Mouse (Mus musculus) small intestine, adult 2 months (tissue): ENCODE results near the gene Alg3. TPM values are rescaled to one million over a fixed set of nuclear protein-coding genes. Genes with fewer than 3 reads are reported as not detected.

ENCODE experiments used
- H3K27ac ChIP-seq: fragments of 200-500 bp; 2 replicates; pipeline ENCODE4 v1.5.1; 2012; ENCODE audit warnings: low read depth, low read length, control low read depth, inconsistent platforms; ENCODE audit not compliant: insufficient read depth
- H3K27me3 ChIP-seq: fragments of 200-500 bp; 2 replicates; pipeline ENCODE4 v1.6.1; 2012; ENCODE audit warnings: mild to moderate bottlenecking, moderate library complexity, low read length, inconsistent platforms; ENCODE audit not compliant: control insufficient read depth, insufficient read depth
- H3K36me3 ChIP-seq: fragments of 200-500 bp; 2 replicates; pipeline ENCODE4 v1.6.1; 2012; ENCODE audit warnings: mild to moderate bottlenecking, low read length, control low read depth, inconsistent platforms; ENCODE audit not compliant: control insufficient read depth, insufficient read depth
- H3K4me1 ChIP-seq: fragments of 200-500 bp; 2 replicates; pipeline ENCODE4 v1.6.1; 2012; ENCODE audit warnings: low read length, inconsistent platforms, mixed read lengths; ENCODE audit not compliant: control insufficient read depth, insufficient read depth, insufficient read length
- H3K4me3 ChIP-seq: fragments of 200-500 bp; 2 replicates; pipeline ENCODE4 v1.5.1; 2012; ENCODE audit warnings: low read depth, mild to moderate bottlenecking, control low read depth, inconsistent platforms, low read length, moderate library complexity
- CTCF ChIP-seq: fragments of 200-500 bp; IDR thresholded peaks from 2 replicates; pipeline ENCODE4 v1.5.1; 2012; ENCODE audit warnings: low read depth, mild to moderate bottlenecking, control low read depth, inconsistent platforms, low read length, moderate library complexity, mixed read lengths; ENCODE audit not compliant: insufficient replicate concordance, insufficient read length; ENCODE audit errors: extremely low read depth
- POLR2A ChIP-seq: fragments of 200-500 bp; IDR thresholded peaks from 2 replicates; pipeline ENCODE4 v1.6.1; 2012; ENCODE audit warnings: low read depth, mild to moderate bottlenecking, control low read depth, inconsistent platforms, low read length, moderate library complexity
- WGBS: fragments of 180-500 bp; shearing (Covaris S2); methylation state at CpG from one replicate; pipeline ENCODE4 v1.1.7; 2018; 5-methylcytosine and 5-hydroxymethylcytosine counted together
- polyA plus RNA-seq: library from polyadenylated mRNA; depleted of rRNA; stranded (reverse); fragments of >200 nt; gene quantifications from 2 replicates; pipeline ENCODE4 v1.2.3, GENCODE M21; 2012; rRNA removed

Gene Alg3
- 16.8 and 18.6 TPM in 2 replicates for polyA plus RNA-seq

DNA sequence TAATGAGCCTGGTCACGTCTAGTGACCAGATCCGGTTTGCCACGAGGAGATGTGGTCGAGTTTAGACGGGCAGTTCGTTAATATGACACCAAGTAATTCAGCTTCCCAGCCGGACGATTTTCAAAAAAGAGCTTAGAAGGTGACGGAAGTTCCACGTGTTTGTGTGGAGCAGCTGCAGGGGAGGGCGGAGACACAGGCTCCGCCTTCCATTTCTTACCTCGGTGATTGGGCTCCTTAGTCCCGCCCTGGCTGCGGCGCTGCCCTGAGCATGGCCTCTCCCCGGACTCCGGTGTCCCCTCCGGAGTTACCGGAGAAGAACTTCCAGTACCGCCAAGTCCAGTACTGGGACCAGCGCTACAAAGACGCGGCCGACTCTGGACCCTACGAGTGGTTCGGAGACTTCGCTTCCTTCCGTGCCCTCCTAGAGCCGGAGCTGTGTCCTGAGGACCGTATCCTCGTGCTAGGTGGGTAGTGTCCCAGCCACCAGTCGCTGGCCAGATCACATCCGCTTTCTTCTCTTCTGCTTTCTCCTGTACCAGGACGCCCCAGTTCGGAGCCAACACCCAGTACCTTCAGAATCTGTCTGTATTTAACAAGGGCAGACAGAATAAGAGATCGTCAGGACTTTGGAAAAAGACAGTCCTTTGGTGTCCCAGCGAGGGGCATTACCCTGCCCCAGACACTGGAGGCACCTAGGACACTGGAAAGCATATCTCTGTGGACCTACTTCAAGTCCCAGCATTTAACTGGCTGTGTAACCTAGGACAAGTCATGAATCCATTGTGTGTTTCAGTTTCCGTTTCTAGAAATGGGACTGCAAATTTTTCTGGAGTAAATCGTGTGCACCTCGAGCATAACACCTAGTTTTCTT is at the start of gene Alg3, which contains the start of the genes Eef1akmt4 and Gm49333:
Gene Alg3 (minus strand): TSS at position 379 of the 871 bp plus-strand sequence.
Gene Eef1akmt4 (plus strand): TSS at position 237 of the 871 bp plus-strand sequence.
Gene Gm49333 (plus strand): TSS at position 254 of the 871 bp plus-strand sequence.
- WGBS = 1% methylated on average over 41 of the region's 41 CpGs
- H3K4me1 ChIP-seq = peaks cover 2% of the 10 kb centered on the region; the same call in 1 of the 2 replicates
- H3K27me3 ChIP-seq = no peaks in the 10 kb centered on the region
- no peak for TF ChIP-seq CTCF
- TF ChIP-seq POLR2A = peak; percentile 26; the same call in 1 of the 2 replicates
- peak within 1 kb of the TSS; percentile 97 for H3K4me3 ChIP-seq
- peaks cover under 1% of the 10 kb centered on the region for H3K36me3 ChIP-seq
- peak within 1 kb of the TSS; percentile 19; the same call in 1 of the 2 replicates for H3K27ac ChIP-seq

DNA sequence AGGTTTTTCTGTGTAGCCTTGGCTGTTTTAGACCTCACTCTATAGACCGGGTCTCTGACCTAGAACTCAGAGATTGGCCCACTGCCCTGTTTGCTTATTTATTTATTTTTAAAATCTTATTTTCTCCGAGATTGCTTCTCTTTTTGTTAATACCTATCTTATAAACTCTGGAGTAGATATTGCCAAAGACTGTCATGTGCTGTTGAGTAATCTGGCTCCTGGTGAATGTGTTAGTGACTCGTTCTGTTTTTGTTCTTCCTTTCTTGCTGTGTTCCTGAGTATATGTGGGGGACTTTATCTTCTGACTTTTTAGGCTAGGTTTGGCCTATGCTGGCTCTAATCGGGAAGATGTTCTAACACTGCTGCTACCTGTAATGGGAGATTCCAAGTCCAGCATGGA is 46.1 kb upstream of the Alg3 start:
- no peaks in the 10 kb centered on the region for H3K4me1 ChIP-seq
- H3K36me3 ChIP-seq = peaks cover 71% of the 10 kb centered on the region
- H3K4me3 ChIP-seq = no peak overlapping the region
- H3K27me3 ChIP-seq = no peaks in the 10 kb centered on the region
- TF ChIP-seq POLR2A = no peak
- 83% methylated on average over 4 of the region's 4 CpGs for WGBS
- H3K27ac ChIP-seq = no peak overlapping the region

DNA sequence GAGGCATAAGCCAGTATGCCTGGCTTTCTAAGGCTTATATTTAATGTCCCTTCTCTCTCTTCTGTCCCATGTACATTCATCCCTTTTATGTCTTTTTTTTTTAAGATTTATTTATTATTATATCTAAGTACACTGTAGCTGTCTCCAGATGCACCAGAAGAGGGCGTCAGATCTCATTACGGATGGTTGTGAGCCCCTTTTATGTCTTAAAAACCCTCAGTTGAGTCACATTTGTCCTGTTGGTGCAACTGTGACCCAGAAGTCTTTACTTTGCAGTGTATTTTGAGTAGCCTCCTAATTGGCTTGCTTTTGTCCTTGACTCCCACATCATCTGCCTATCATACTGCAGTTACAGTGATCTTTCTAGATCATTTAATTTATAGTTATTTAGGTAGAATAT is 41.8 kb upstream of the Alg3 start:
- Histone ChIP-seq H3K4me3 (no peak overlapping the region), H3K27ac (no peak overlapping the region), H3K27me3 (no peaks in the 10 kb centered on the region), H3K36me3 (peaks cover 32% of the 10 kb centered on the region), H3K4me1 (no peaks in the 10 kb centered on the region)
- no peak for TF ChIP-seq CTCF
- 61% methylated on average over 2 of the region's 2 CpGs for WGBS

DNA sequence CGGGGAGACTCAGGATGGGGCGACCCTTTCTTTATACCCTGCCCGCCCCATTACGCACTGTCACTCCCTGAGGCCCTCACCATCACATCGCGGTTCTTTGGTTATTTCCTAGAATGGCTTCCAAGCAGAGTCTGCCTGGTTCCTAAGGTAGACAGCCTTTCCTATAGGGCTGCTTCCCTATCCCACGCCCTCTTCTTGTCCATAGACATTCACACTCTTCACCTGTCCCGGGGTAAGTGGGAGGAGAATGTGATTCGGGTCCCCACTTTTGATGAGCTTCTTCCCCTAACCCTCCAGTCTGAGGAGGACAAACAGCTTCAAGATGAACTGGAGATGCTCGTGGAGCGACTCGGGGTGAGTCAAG is 40.4 kb upstream of the Alg3 start:
- no peaks in the 10 kb centered on the region for H3K27me3 ChIP-seq
- TF ChIP-seq POLR2A = no peak
- TF ChIP-seq CTCF = 0 out of 2 replicates have a peak, but pooled peaks have one; percentile 7
- H3K4me3 ChIP-seq = peak overlapping the region; percentile 87
- H3K36me3 ChIP-seq = peaks cover 23% of the 10 kb centered on the region
- H3K4me1 ChIP-seq = no peaks in the 10 kb centered on the region
- 5% methylated on average over 12 of the region's 12 CpGs for WGBS
- peak overlapping the region; percentile 3; the same call in 1 of the 2 replicates for H3K27ac ChIP-seq

DNA sequence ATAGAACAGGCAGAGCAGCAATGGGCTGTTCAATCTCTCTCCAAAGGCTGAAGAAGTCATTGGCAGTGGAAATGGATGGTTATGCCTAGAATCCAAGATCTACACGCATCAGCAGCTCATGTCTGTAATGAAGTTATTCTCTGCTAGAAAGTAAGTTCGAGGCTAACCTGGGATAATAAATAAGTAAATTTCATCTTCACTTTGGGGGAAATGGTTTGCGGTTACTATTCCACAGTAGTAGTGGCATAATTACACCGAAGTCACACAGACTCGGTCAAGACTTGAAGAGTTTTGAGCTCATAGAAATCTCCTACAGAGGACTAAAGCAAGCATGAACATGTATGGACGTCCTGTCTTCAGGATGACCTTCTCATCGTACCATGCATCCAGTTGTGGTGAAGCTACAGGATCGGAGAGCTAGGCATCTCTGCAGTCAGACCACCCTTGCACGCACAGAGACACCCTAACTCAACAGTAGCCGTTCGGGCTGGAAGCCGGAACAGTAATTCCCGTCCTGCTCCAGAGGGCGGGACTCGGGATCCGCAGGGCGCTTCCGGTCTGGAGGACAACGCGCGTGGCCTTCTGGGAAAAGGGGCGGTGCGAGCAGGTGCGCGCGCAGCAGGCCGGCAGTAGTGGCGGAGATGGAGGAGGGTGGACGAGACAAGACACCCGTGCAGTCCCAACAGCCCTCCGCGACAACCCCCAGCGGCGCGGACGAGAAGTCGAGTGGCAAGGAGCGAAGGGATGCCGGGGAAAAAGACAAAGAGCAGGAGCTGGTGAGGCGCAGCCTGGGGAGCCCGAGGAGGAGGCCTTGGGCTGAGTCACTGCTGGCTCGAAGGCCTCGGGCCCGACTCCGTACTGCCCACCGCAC is 39.8 kb upstream of the Alg3 start, which contains the start of gene Psmd2:
Gene Psmd2 (plus strand): TSS at position 577 of the 871 bp plus-strand sequence.
- Histone ChIP-seq H3K4me1 (no peaks in the 10 kb centered on the region), H3K27ac (peak within 1 kb of the TSS; percentile 55), H3K36me3 (peaks cover 17% of the 10 kb centered on the region), H3K4me3 (peak within 1 kb of the TSS; percentile 87), H3K27me3 (no peaks in the 10 kb centered on the region)
- TF ChIP-seq POLR2A = peak; percentile 85
- no peak for TF ChIP-seq CTCF
- WGBS = 1% methylated on average over 46 of the region's 46 CpGs

DNA sequence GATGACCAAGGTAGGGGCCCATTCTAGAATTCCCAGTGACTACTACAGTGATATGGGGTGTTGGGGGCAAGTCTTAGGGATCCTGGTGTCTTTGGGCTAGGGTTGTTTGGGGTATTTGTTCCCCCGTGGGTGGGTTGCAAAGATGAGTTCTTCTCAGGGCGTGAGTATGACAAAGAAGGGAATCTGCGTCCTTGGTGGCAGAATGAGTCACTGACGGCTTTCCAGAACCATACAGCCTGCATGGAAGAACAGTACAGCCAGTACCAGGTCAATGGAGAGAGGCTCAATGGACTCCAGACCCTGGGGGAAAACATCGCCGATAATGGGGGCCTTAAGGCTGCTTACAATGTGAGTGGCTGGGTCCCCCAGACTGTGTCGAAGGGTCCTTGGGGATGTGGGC is 32.4 kb upstream of the Alg3 start:
- 0 out of 2 replicates have a peak, but pooled peaks cover 2% of the 10 kb centered on the region for H3K4me1 ChIP-seq
- H3K36me3 ChIP-seq = no peaks in the 10 kb centered on the region
- 82% methylated on average over 7 of the region's 7 CpGs for WGBS
- no peak overlapping the region for H3K4me3 ChIP-seq
- H3K27me3 ChIP-seq = no peaks in the 10 kb centered on the region
- no peak overlapping the region for H3K27ac ChIP-seq
- no peak for TF ChIP-seq POLR2A
- TF ChIP-seq CTCF = no peak

DNA sequence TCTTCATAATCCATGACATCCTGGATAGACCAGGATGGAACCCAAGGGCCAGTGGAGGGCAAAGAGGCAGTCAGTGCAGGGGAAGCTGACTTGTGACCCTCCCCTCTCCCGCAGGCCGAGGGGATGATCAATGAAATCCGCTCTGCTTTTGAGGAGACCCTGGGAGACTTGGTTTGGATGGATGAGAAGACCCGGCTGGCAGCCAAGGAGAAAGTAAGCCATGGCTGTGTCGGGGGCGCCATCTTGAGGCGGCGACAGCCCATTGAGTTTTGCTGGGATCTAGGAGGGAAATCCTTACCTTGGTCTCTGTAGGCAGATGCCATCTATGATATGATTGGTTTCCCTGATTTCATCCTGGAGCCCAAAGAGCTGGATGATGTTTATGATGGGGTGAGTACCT is 30.6 kb upstream of the Alg3 start:
- TF ChIP-seq POLR2A (no peak), CTCF (peak; percentile 86)
- Histone ChIP-seq H3K4me1 (0 out of 2 replicates have a peak, but pooled peaks cover 2% of the 10 kb centered on the region), H3K27me3 (no peaks in the 10 kb centered on the region), H3K36me3 (no peaks in the 10 kb centered on the region), H3K27ac (no peak overlapping the region), H3K4me3 (no peak overlapping the region)
- WGBS = under 1% methylated on average over 8 of the region's 8 CpGs
